Mouse (Mus musculus) E14TG2a.4 (cell line): ENCODE results near the gene Shisa3.

ENCODE experiments used
- CTCF ChIP-seq: conservative IDR thresholded peaks from 2 replicates; pipeline ENCODE4 v1.5.1; 2014; ENCODE audit warnings: low read length
- POU5F1 ChIP-seq: IDR thresholded peaks from 2 replicates; pipeline ENCODE4 v1.6.1; 2014; ENCODE audit warnings: low read length, borderline replicate concordance

DNA sequence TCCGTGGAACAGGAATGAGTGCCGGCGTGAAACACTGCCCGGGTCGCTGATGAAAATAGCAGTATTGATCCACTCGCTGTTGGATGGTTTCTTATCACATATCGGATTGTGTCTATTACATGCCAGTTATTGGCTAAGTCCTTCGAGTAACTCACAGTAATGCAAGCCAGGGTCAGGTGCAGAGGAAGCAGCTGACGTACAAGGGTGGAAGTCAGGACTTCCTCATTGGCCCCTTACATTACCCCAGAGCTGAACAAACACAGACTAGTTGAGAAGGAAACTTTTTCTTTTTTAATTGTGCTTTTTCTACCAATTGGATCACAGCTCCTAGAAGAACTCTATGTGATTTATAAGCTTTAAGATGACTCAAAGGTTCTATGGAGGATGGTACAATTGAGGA, 7.7 kb upstream of the Shisa3 start:
- TF ChIP-seq CTCF = no peak
- no peak for TF ChIP-seq POU5F1
